In genomic region chr8:8690146-8691092, GRCm38 (mm10) we compare ENCODE assay signal across 8 mouse cellular contexts. TPM values are rescaled to one million over a fixed set of nuclear protein-coding genes. Genes with fewer than 3 reads are reported as not detected.
A peak's percentile ranks its signal among the peaks of the same experiment; 100 is the strongest.
DNase-seq lines count a peak whose midpoint lies in the region; ATAC-seq and TF ChIP-seq lines count a peak whose summit lies in the region.

Gene Arglu1, minus strand, starts transcription at chr8:8690521.

- POLR2A ChIA-PET in Patski (lab: Charles Lee), result interaction anchor here (0.6 kb wide), 1 partner anchor 303 kb away, joined by 3 read pairs; no protein-coding TSS in a partner anchor

- H3K9ac ChIP-seq in hindbrain, embryonic 14.5 days, result peak within 1 kb of the TSS; percentile 93

- no peaks in the 10 kb centered on the region for H3K9me3 ChIP-seq in hindbrain, embryonic 14.5 days (ENCODE audit: control insufficient read depth, low read length)

- TF ChIP-seq CTCF in Patski (IDR thresholded peaks at IDR 0.05), result no peak

- peak within 1 kb of the TSS; percentile 96 for H3K27ac ChIP-seq in hindbrain, embryonic 14.5 days

- H3K4me1 ChIP-seq in hindbrain, embryonic 14.5 days (replicated peaks; ENCODE audit: control insufficient read depth, insufficient read depth, low read length), result peaks cover 37% of the 10 kb centered on the region

- H3K36me3 ChIP-seq in hindbrain, embryonic 14.5 days (replicated peaks; ENCODE audit: control insufficient read depth, insufficient read depth), result no peaks in the 10 kb centered on the region

- peak; percentile 90 for ATAC-seq in Patski
- peak; percentile 95 for ATAC-seq in hindbrain, embryonic 14.5 days (ENCODE audit: low FRiP score)

- in situ Hi-C loops in Patski (cut with MboI; ENCODE audit: low pct_unique_long_range_greater_than_20kb), result no loop called here

- peak within 1 kb of the TSS; percentile 66 for H3K4me3 ChIP-seq in hindbrain, embryonic 14.5 days (replicated peaks; ENCODE audit: low read length)

- H3K27me3 ChIP-seq in Patski, result no peaks in the 10 kb centered on the region
- no peaks in the 10 kb centered on the region for H3K27me3 ChIP-seq in hindbrain, embryonic 14.5 days (ENCODE audit: control insufficient read depth, insufficient read depth, low read length)

- CTCF ChIA-PET in Patski (lab: Charles Lee), result no interaction called here

- DNase-seq in Patski (ENCODE audit: low read depth, low spot score), result peak; percentile 33
- peak; percentile 99 to 100 for DNase-seq in cerebellum, postnatal 14 days
- DNase-seq in frontal cortex, postnatal 25 days (ENCODE audit: low spot score in 2 of 2), result peak; percentile 94 to 96
- peak; percentile 99 for DNase-seq in hindbrain, embryonic 14.5 days (ENCODE audit: low spot score)
- peak; percentile 94 to 95 for DNase-seq in layer of hippocampus, postnatal 36 days
- peak; percentile 98 for DNase-seq in lung, postnatal 36 days
- DNase-seq in retina, postnatal 1 day, result peak; percentile 95
- peak; percentile 92 to 97 for DNase-seq in urinary bladder, adult 18-20 months (ENCODE audit: low spot score in 2 of 2)

- peak within 1 kb of the TSS; percentile 90 for H3K4me2 ChIP-seq in hindbrain, embryonic 14.5 days (replicated peaks)

- under 1% methylated on average over 69 of the region's 81 CpGs for WGBS in hindbrain, embryonic 14.5 days

RNA-seq across cellular contexts. Expression of gene Arglu1, which starts in this region (rescaled TPM):
- 121 TPM for polyA plus RNA-seq in Patski (2021)
- 136 and 155 TPM in 2 replicates for polyA plus RNA-seq in hindbrain, embryonic 14.5 days (2014; fragmentation: Nextera tagmentation; extraction: Ambion mirVana)
- 100 to 1,000 TPM in 1 of 2 experiments, 10 to 100 TPM in 1; 93.3 to 101 TPM for total RNA-seq in layer of hippocampus, postnatal 36 days (2021)

Comparison
In these comparisons a context has a peak if more than half of its experiments do, and no peak if none do; other contexts are left out.
1. Peak in every context shown above with its lines: DNase-seq, ATAC-seq, H3K4me3 ChIP-seq and H3K27ac ChIP-seq.
2. DNase-seq: peak in every context shown above with its lines; median percentile 100 in cerebellum, postnatal 14 days; 99 in hindbrain, embryonic 14.5 days; 98 in lung, postnatal 36 days; 95 in frontal cortex, postnatal 25 days; 95 in retina, postnatal 1 day; 94 in layer of hippocampus, postnatal 36 days; 94 in urinary bladder, adult 18-20 months; 33 in Patski.